Mouse (Mus musculus): ENCODE results near the gene AI854703. TPM values are rescaled to one million over a fixed set of nuclear protein-coding genes. Genes with fewer than 3 reads are reported as not detected.

The AI854703 gene
- polyA plus RNA-seq (2015; fragmentation: Nextera tagmentation; extraction: Ambion mirVana) = 0.95 and 1.1 TPM in 2 replicates

DNA sequence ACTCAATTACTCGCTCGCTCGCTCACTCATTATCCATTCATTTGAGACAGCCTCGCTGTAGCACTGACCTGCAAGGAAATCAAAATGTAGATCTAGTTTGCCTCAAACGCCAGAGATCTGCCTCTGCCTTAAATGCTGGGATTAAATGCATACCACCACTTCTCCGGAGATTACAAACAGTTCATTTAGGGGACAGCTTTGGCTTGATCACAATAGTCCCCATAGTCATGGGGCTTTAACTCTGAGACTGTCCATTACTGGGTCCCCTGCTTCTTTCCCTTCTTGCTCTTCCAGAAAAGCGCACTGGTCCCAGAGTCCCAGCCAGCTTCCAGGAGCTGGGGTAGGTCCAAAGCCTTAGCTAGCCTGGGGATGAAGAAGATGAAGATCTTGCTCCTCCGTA, at the start of gene AI854703:
Gene AI854703 (plus strand): TSS at position 301 of the 400 bp plus-strand sequence.
- Histone ChIP-seq H3K4me2 (ENCODE audit: low read depth, low read length) (peak within 1 kb of the TSS; percentile 88), H3K9me3 (ENCODE audit: control insufficient read depth, low read length) (no peaks in the 10 kb centered on the region), H3K27me3 (replicated peaks; ENCODE audit: control insufficient read depth, insufficient read depth, low read length) (peaks cover 19% of the 10 kb centered on the region), H3K27ac (ENCODE audit: low read length) (no peak within 1 kb of the TSS), H3K4me1 (ENCODE audit: control insufficient read depth, insufficient read depth, low read length) (peaks cover 17% of the 10 kb centered on the region), H3K9ac (ENCODE audit: low read depth, low read length) (peak within 1 kb of the TSS; percentile 70), H3K4me3 (ENCODE audit: low read length) (peak within 1 kb of the TSS; percentile 56), H3K36me3 (ENCODE audit: control insufficient read depth, insufficient read depth, low read length) (no peaks in the 10 kb centered on the region)
- ATAC-seq = no peak
- 40% methylated on average over 8 of the region's 8 CpGs for WGBS

GRCm38 (mm10) chr6:48578736-48579135, 47.8 kb upstream of the AI854703 start:
- Histone ChIP-seq H3K27ac (ENCODE audit: low read length) (peak overlapping the region; percentile 75), H3K4me2 (ENCODE audit: low read depth, low read length) (no peak overlapping the region; the same call in 1 of the 2 replicates), H3K36me3 (ENCODE audit: control insufficient read depth, insufficient read depth, low read length) (no peaks in the 10 kb centered on the region), H3K9me3 (ENCODE audit: control insufficient read depth, low read length) (no peaks in the 10 kb centered on the region), H3K4me1 (ENCODE audit: control insufficient read depth, insufficient read depth, low read length) (peaks cover 5% of the 10 kb centered on the region; the same call in 1 of the 2 replicates), H3K4me3 (ENCODE audit: low read length) (no peak overlapping the region), H3K27me3 (replicated peaks; ENCODE audit: control insufficient read depth, insufficient read depth, low read length) (no peaks in the 10 kb centered on the region), H3K9ac (ENCODE audit: low read depth, low read length) (no peak overlapping the region)
- no peak for ATAC-seq
- WGBS = 48% methylated on average over 5 of the region's 5 CpGs

DNA sequence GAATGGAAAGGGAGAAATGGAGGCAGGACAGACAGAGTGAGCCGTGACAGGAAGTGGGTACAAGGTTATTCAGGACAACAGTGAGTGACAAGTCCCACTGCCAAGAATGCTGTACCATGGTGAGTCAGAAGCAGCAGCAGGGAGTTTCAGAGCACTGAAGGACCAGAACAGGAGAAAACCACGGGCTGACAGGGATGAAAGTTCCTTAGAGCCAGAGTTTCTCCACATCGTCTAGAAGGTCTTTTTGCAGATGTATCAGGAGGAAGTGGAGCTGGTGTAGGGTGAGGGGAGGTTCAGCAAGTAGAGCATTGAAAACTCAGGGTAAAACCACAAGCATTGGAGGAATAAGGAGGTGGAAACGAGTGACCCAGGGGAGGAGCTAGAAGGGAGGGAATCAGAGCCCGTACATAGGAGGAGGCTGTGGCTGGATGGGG, 47.3 kb upstream of the AI854703 start:
- H3K36me3 ChIP-seq (ENCODE audit: control insufficient read depth, insufficient read depth, low read length) = no peaks in the 10 kb centered on the region
- no peak overlapping the region for H3K4me3 ChIP-seq (ENCODE audit: low read length)
- H3K4me2 ChIP-seq (ENCODE audit: low read depth, low read length) = peak overlapping the region; percentile 23
- no peaks in the 10 kb centered on the region for H3K9me3 ChIP-seq (ENCODE audit: control insufficient read depth, low read length)
- H3K27me3 ChIP-seq (replicated peaks; ENCODE audit: control insufficient read depth, insufficient read depth, low read length) = no peaks in the 10 kb centered on the region
- H3K9ac ChIP-seq (ENCODE audit: low read depth, low read length) = no peak overlapping the region
- peak; percentile 72 for ATAC-seq
- H3K27ac ChIP-seq (ENCODE audit: low read length) = peak overlapping the region; percentile 75
- WGBS = 27% methylated on average over 5 of the region's 5 CpGs
- peaks cover 5% of the 10 kb centered on the region; the same call in 1 of the 2 replicates for H3K4me1 ChIP-seq (ENCODE audit: control insufficient read depth, insufficient read depth, low read length)

GRCm38 (mm10) chr6:48581257-48581656, 45.3 kb upstream of the AI854703 start:
- Histone ChIP-seq H3K4me3 (ENCODE audit: low read length) (no peak overlapping the region), H3K36me3 (ENCODE audit: control insufficient read depth, insufficient read depth, low read length) (no peaks in the 10 kb centered on the region), H3K27ac (ENCODE audit: low read length) (no peak overlapping the region), H3K27me3 (replicated peaks; ENCODE audit: control insufficient read depth, insufficient read depth, low read length) (no peaks in the 10 kb centered on the region), H3K4me2 (ENCODE audit: low read depth, low read length) (no peak overlapping the region), H3K9ac (ENCODE audit: low read depth, low read length) (no peak overlapping the region), H3K9me3 (ENCODE audit: control insufficient read depth, low read length) (no peaks in the 10 kb centered on the region), H3K4me1 (ENCODE audit: control insufficient read depth, insufficient read depth, low read length) (peaks cover 5% of the 10 kb centered on the region; the same call in 1 of the 2 replicates)
- ATAC-seq = no peak
- WGBS = 29% methylated on average over 3 of the region's 3 CpGs

- Histone ChIP-seq H3K4me1 (ENCODE audit: control insufficient read depth, insufficient read depth, low read length) (peaks cover 5% of the 10 kb centered on the region; the same call in 1 of the 2 replicates), H3K9ac (ENCODE audit: low read depth, low read length) (no peak overlapping the region), H3K36me3 (ENCODE audit: control insufficient read depth, insufficient read depth, low read length) (no peaks in the 10 kb centered on the region), H3K4me2 (ENCODE audit: low read depth, low read length) (no peak overlapping the region), H3K9me3 (ENCODE audit: control insufficient read depth, low read length) (no peaks in the 10 kb centered on the region), H3K27ac (ENCODE audit: low read length) (no peak overlapping the region), H3K27me3 (replicated peaks; ENCODE audit: control insufficient read depth, insufficient read depth, low read length) (no peaks in the 10 kb centered on the region), H3K4me3 (ENCODE audit: low read length) (no peak overlapping the region)
- WGBS = 75% methylated on average over 3 of the region's 3 CpGs
- ATAC-seq = no peak
Observed at GRCm38 (mm10) chr6:48582037-48582436, 44.5 kb upstream of the AI854703 start.

GRCm38 (mm10) chr6:48589194-48589750, 37.3 kb upstream of the AI854703 start, which contains the start of gene Gm45021:
Gene Gm45021 (plus strand): TSS chr6:48589610.
- no peaks in the 10 kb centered on the region for H3K27me3 ChIP-seq (replicated peaks; ENCODE audit: control insufficient read depth, insufficient read depth, low read length)
- 40% methylated on average over 6 of the region's 6 CpGs for WGBS

GRCm38 (mm10) chr6:48591221-48591845, 35.2 kb upstream of the AI854703 start:
- Histone ChIP-seq H3K4me2 (ENCODE audit: low read depth, low read length) (no peak overlapping the region), H3K27me3 (replicated peaks; ENCODE audit: control insufficient read depth, insufficient read depth, low read length) (no peaks in the 10 kb centered on the region), H3K4me3 (ENCODE audit: low read length) (no peak overlapping the region), H3K9me3 (ENCODE audit: control insufficient read depth, low read length) (peaks cover 7% of the 10 kb centered on the region), H3K4me1 (ENCODE audit: control insufficient read depth, insufficient read depth, low read length) (peaks cover 10% of the 10 kb centered on the region; the same call in 1 of the 2 replicates), H3K27ac (ENCODE audit: low read length) (no peak overlapping the region), H3K9ac (ENCODE audit: low read depth, low read length) (no peak overlapping the region), H3K36me3 (ENCODE audit: control insufficient read depth, insufficient read depth, low read length) (peaks cover 13% of the 10 kb centered on the region)
- no peak for ATAC-seq
- WGBS = 79% methylated on average over 3 of the region's 3 CpGs

More at GRCm38 (mm10) chr6:48589194-48589750, 37.3 kb upstream of the AI854703 start, which contains the start of gene Gm45021:
- 0 out of 2 replicates have a peak within 1 kb of the TSS, but pooled peaks have one; percentile 2 for H3K27ac ChIP-seq (ENCODE audit: low read length)
- no peaks in the 10 kb centered on the region for H3K36me3 ChIP-seq (ENCODE audit: control insufficient read depth, insufficient read depth, low read length)
- no peaks in the 10 kb centered on the region for H3K9me3 ChIP-seq (ENCODE audit: control insufficient read depth, low read length)
- peaks cover 8% of the 10 kb centered on the region; the same call in 1 of the 2 replicates for H3K4me1 ChIP-seq (ENCODE audit: control insufficient read depth, insufficient read depth, low read length)
- no peak within 1 kb of the TSS for H3K9ac ChIP-seq (ENCODE audit: low read depth, low read length)
- no peak for ATAC-seq
- H3K4me2 ChIP-seq (ENCODE audit: low read depth, low read length) = no peak within 1 kb of the TSS
- H3K4me3 ChIP-seq (ENCODE audit: low read length) = no peak within 1 kb of the TSS

DNA sequence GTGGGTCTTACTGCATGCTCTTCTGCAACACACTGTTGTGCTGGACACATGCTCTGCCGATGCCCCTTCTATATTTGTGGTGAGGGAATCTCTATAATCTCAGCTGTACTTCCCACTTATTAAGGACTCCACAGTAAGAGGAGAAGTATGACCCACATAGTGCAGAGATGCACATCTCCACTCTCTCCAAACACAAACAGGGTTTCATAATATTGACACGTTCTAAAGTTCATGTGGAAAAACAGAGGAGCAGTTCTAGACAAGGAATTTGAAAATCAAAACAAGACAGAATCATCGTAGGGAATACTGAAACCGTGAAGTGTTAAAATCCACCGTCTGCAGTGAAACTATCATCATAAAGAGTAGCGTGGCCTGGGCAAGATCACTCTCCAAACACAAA, 34.7 kb upstream of the AI854703 start:
- Histone ChIP-seq H3K9me3 (ENCODE audit: control insufficient read depth, low read length) (peaks cover 12% of the 10 kb centered on the region), H3K27me3 (replicated peaks; ENCODE audit: control insufficient read depth, insufficient read depth, low read length) (no peaks in the 10 kb centered on the region), H3K27ac (ENCODE audit: low read length) (no peak overlapping the region), H3K36me3 (ENCODE audit: control insufficient read depth, insufficient read depth, low read length) (peaks cover 18% of the 10 kb centered on the region), H3K9ac (ENCODE audit: low read depth, low read length) (no peak overlapping the region), H3K4me1 (ENCODE audit: control insufficient read depth, insufficient read depth, low read length) (peaks cover 10% of the 10 kb centered on the region; the same call in 1 of the 2 replicates), H3K4me3 (ENCODE audit: low read length) (no peak overlapping the region), H3K4me2 (ENCODE audit: low read depth, low read length) (no peak overlapping the region)
- no peak for ATAC-seq
- WGBS = 80% methylated on average over 6 of the region's 6 CpGs

GRCm38 (mm10) chr6:48593158-48594042, 33.2 kb upstream of the AI854703 start, which contains the start of the genes Repin1 and Gm44965:
Gene Repin1 (plus strand): TSS chr6:48593883.
Gene Gm44965 (plus strand): TSS chr6:48593941.
- Histone ChIP-seq H3K4me2 (ENCODE audit: low read depth, low read length) (peak within 1 kb of the TSS; percentile 84), H3K27me3 (replicated peaks; ENCODE audit: control insufficient read depth, insufficient read depth, low read length) (no peaks in the 10 kb centered on the region), H3K9ac (ENCODE audit: low read depth, low read length) (peak within 1 kb of the TSS; percentile 92), H3K27ac (ENCODE audit: low read length) (peak within 1 kb of the TSS; percentile 85), H3K9me3 (ENCODE audit: control insufficient read depth, low read length) (peaks cover 23% of the 10 kb centered on the region), H3K4me1 (ENCODE audit: control insufficient read depth, insufficient read depth, low read length) (peaks cover 10% of the 10 kb centered on the region; the same call in 1 of the 2 replicates), H3K4me3 (ENCODE audit: low read length) (peak within 1 kb of the TSS; percentile 77), H3K36me3 (ENCODE audit: control insufficient read depth, insufficient read depth, low read length) (peaks cover 32% of the 10 kb centered on the region)
- 7% methylated on average over 42 of the region's 45 CpGs for WGBS
- ATAC-seq = peak; percentile 90
